ENCODE assay signal across 8 mouse cellular contexts in the genomic region with DNA sequence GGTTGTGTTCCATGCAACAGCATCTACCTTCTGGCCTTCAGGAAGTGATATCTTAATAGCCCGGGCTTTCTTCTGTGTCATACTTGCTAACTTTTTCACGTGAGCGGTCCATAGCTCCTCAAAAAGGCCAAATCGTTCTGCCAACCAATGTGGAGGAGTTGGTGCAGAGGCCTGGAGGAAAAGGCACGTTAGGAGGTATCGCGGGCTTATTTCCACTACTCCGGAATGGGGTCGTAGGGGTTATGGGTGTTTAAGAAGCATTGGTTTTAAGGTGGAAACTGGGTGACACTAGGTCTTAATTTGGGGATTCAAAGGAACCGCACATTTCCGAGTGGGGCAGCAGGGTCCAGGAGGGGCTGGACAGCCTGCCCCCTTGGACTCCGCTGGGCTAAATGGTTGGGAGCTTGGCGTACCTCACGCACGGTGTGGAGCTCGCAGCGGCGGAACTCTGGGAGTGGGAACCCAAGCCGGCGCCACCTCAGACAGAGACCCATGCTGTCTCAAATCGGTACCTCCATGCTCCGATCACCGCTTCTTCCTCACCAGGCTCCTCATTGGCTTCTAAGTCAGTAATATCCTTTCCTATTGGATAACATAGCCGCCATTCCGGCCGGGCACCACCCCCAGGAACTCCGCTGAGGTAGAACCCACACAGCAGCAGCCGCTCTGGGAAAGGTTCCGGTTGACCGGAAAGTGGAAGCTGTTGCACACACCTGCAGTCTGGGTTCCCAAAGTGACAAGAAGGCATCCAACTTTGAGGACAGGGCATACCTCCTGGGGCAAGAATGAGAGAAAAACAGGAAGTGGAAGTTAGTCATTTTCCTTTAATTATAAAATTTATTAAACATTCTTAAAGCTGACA. TPM values are rescaled to one million over a fixed set of nuclear protein-coding genes. Genes with fewer than 3 reads are reported as not detected.
DNase-seq lines count a peak whose midpoint lies in the region; ATAC-seq lines count a peak whose summit lies in the region.

No protein-coding gene starts in this region.

- intact Hi-C loops in gastrocnemius, postnatal 14 days (cut with DNase I; ENCODE audit: low total_unique reads), result no loop called here
- intact Hi-C loops in left cerebral cortex, postnatal 10 days (cut with DNase I), result loop anchor here (10.0 kb wide), 1 partner anchor 240 kb away; no protein-coding TSS in a partner anchor

- DNase-seq in adrenal gland, adult (ENCODE audit: inconsistent age in 2 of 2, low spot score in 1 of 2), result peak; percentile 94 to 98
- DNase-seq in embryo, embryonic 10.5 days (ENCODE audit: low spot score), result peak; percentile 95
- peak; percentile 92 for DNase-seq in gastrocnemius, postnatal 14 days
- peak; percentile 95 to 97 for DNase-seq in left cerebral cortex, postnatal 10 days (ENCODE audit: extremely low spot score in 1 of 2, low spot score in 2 of 2)
- DNase-seq in right cerebral cortex, postnatal 25 days, result peak; percentile 92
- DNase-seq in urinary bladder, postnatal 4 days (ENCODE audit: low spot score in 2 of 2), result peak; percentile 85 to 91

- peak; percentile 81 for ATAC-seq in inflammation-experienced regulatory T-cells, adult 6 months
- ATAC-seq in megakaryocyte-erythroid progenitor cell, adult 5-6 weeks (replicated peaks; ENCODE audit: low FRiP score, low TSS enrichment, poor library complexity, severe bottlenecking), result peak; percentile 98

RNA-seq across cellular contexts. Expression of gene Tars2, which starts 5.4 kb away (rescaled TPM):
- total RNA-seq in gastrocnemius, postnatal 14 days (2021), result 10 to 100 TPM; 29.0 to 29.6 TPM
- 10 to 100 TPM; 47.7 to 80.0 (median 79.5) TPM for polyA plus RNA-seq in inflammation-experienced regulatory T-cells, adult 6 months (2017; shearing (Covaris generic))
- total RNA-seq in left cerebral cortex, postnatal 10 days (2021), result 10 to 100 TPM; 38.0 to 38.7 TPM
- 88.1 and 103 TPM in 2 replicates for total RNA-seq in megakaryocyte-erythroid progenitor cell, adult 5-6 weeks (2014; fragmentation: Nextera tagmentation)
- total RNA-seq in megakaryocyte-erythroid progenitor cell, adult 5-6 weeks (2017), result 58.0 and 75.5 TPM in 2 replicates

RNA-seq across cellular contexts. Expression of gene Ecm1, which starts 15.2 kb away (rescaled TPM):
- total RNA-seq in gastrocnemius, postnatal 14 days (2021), result 10 to 100 TPM; 16.7 to 18.5 TPM
- 100 to 1,000 TPM in 1 of 3 experiments, 10 to 100 TPM in 2; 30.0 to 103 (median 70.1) TPM for polyA plus RNA-seq in inflammation-experienced regulatory T-cells, adult 6 months (2017; shearing (Covaris generic))
- total RNA-seq in left cerebral cortex, postnatal 10 days (2021), result 10 to 100 TPM in 1 of 2 experiments, 1 to 10 TPM in 1; 6.6 to 12.9 TPM
- 8.2 and 17.2 TPM in 2 replicates for total RNA-seq in megakaryocyte-erythroid progenitor cell, adult 5-6 weeks (2014; fragmentation: Nextera tagmentation)
- not detected in 2 replicates for total RNA-seq in megakaryocyte-erythroid progenitor cell, adult 5-6 weeks (2017)

Comparison
In these comparisons a context has a peak if more than half of its experiments do, and no peak if none do; other contexts are left out.
1. Peak in every context shown above with its lines: DNase-seq and ATAC-seq.